Mouse (Mus musculus) thymus, postnatal 14 days (tissue): ENCODE results near the gene Pde10a.

Experiments
- DNase-seq: peaks from one replicate; pipeline ENCODE4 v3.0.0; 2021

The Pde10a gene

GRCm38 (mm10) chr17:8525225-8525721 lies at the start of gene Pde10a:
TSS of gene Pde10a (plus strand) at chr17:8525372.
- no peak for DNase-seq

DNA sequence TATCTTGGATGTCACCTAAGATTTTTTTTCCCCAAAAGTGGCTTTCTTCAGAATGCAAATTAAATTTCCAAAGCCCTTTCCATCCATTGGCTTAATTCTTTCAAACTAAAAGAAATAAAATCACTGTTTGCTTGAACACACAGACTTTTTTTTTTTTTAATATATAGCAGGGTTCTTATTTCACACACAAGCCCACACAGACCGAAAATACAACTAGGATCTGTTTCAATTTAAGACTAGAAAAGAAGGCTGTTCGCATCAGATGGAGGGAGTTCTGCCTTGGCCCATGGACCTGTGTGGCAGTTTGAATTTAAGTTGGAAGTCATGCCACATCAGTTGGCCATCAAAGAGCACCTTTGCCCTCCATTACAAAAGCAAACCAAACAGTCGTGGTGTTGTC lies 46.6 kb upstream of the Pde10a start:
- no peak for DNase-seq

DNA sequence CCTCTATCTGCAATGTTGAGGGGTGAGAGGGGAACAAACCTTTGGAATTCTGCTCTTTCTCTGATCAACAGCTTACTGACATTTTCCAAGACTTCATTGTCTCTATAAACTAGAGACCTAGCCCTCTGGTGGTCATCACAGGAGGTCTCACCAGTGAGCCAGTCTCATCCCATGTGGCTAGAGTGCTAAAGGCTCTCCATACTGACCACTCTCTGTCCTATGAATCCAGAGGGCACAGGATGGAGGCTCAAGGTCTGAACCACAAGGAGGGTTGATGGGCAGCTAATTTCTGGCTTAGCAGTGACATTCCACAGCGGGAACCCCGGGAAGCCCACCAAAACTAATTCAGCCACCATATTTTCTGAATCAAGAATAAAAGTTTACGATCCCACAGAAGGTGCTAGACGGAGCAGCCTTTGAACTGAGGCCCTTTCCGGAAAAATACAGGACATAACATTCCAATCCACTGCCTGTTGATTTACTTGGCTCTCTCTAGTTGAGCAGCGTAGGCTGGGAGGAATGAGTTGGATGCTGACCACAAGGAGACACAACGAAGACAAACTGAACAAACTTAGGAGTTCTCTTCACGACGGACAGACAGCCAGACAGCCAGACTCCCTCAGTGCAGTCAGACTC lies 45.6 kb upstream of the Pde10a start:
- no peak for DNase-seq

DNA sequence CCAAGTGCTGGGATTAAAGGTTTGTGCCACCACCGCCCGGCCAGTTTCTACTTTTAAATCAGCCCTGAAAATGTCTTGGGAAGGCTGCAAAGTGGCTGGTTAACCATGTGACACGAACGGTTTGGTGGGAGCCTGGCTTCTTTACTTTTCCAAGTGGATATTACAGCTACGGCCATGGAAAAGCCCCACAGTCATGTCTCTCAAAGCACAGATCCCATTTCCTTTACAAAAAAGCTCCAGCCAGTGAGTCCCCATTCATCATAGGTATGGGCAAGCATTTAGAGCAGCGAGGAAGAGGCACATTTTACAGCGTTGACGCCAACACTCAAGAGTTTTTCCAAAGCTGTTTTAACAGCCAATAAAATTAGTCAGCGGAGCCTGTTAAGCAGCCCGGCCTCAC lies 43.4 kb upstream of the Pde10a start:
- no peak for DNase-seq

- no peak for DNase-seq
These were observed 42.3 kb upstream of the Pde10a start for GRCm38 (mm10) chr17:8482876-8483275.

DNA sequence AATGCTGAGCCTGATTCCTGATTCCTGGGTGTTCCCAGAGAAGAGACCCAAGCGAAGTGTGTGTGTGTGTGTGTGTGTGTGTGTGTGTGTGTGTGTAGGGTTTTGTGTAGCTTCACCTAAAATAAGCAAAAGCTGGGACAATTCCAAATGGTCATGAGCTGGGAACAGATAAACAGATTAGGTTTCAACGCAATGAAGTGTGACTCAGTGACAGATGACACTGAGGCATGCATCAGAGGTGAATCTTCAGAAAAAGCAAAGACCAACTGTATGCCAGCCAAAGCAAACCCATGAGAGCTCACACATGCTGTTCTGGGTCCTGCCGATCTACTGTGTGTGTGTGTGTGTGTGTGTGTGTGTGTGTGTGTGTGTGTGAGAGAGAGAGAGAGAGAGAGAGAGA lies 40.9 kb upstream of the Pde10a start:
- no peak for DNase-seq

- DNase-seq = no peak
These were observed 40.0 kb upstream of the Pde10a start for GRCm38 (mm10) chr17:8485146-8485545.

- no peak for DNase-seq
These were observed 37.3 kb upstream of the Pde10a start for GRCm38 (mm10) chr17:8487824-8488223.

- no peak for DNase-seq
These were observed 34.2 kb upstream of the Pde10a start for GRCm38 (mm10) chr17:8490971-8491370.

DNA sequence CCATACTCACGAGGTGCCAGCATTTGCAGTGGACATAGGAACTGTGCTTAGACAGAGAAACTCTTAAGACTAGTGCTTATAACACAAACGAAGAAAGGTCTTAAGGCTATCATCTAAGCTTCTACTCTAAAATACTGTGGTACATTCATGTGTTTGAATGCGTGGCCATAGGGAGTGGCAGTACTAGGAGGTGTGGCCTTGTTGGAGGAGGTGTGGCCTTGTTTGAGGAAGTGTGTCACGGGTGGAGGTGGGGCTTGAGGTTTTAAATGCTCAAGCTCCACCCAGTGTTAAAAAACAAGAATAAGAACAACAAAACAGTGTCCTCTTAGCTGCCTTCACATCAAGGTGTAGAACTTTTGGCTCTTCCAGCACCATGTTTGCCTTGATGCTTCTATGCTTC lies 31.7 kb upstream of the Pde10a start:
- no peak for DNase-seq

DNA sequence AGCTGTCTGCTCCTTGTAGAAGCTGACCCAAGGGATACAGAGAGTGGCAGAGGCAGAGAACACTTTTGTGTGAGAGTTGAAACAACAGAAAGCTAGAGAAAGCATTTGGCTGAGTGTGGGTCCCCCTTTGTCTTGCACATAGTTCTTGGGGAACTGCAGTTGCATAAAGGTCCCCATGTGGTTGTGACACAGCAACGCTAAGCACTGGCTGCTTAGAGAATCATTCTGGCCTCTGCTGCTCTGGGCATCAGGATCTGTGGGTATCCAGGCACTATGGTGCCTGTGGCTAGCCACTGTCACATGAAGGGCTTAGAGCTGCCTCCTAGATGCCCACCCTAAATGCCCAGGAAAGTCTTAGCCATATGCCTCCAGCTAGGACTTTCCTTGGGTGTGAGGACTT lies 27.0 kb upstream of the Pde10a start:
- DNase-seq = no peak

DNA sequence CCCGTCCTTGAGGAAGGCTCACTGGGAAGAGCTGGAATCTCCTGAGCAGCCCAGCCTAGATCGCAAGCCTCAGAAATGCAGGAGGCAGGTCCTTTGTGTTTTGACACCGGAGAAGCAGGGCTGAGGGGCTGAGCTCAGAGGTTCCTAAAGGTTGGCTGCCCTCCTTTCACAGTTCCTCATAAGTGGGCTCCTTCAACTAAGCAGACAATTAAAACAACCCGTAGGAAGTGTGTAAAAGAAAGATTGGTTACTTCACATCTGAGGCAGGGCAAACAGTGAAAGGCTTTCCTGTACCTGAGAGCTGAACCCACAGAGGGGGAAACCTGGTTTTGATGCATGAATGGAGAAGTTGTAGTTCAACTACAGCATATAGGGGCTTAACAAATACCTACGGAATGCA lies 26.5 kb upstream of the Pde10a start:
- DNase-seq = no peak

DNA sequence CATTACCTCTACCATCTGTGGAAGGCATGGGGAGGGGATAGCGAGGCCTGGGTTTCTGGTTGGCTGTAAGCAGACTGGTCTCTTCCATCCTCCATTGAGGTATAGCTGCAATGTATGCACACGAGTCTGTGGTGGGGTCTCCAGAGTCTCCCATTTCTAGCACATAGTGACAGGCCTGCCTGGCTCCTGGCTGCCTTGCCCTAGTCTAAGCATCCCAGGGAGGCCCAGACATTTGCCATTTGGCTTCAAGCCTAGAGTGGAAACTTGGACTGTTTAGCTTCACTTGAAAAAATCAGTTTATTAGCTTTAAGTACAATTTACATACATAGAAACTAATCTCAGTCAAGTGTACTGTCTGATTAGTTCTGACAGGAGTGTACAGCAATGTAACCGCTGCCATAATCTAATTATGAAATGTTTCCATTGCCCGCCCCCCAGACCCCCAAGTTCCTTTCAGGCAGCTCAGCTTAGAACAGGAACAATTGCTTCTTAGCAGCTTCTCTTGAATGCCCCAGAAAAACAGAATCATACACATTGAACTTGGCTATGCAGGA lies 25.5 kb upstream of the Pde10a start:
- no peak for DNase-seq

- DNase-seq = no peak
These were observed 20.8 kb upstream of the Pde10a start for GRCm38 (mm10) chr17:8504381-8504780.

DNA sequence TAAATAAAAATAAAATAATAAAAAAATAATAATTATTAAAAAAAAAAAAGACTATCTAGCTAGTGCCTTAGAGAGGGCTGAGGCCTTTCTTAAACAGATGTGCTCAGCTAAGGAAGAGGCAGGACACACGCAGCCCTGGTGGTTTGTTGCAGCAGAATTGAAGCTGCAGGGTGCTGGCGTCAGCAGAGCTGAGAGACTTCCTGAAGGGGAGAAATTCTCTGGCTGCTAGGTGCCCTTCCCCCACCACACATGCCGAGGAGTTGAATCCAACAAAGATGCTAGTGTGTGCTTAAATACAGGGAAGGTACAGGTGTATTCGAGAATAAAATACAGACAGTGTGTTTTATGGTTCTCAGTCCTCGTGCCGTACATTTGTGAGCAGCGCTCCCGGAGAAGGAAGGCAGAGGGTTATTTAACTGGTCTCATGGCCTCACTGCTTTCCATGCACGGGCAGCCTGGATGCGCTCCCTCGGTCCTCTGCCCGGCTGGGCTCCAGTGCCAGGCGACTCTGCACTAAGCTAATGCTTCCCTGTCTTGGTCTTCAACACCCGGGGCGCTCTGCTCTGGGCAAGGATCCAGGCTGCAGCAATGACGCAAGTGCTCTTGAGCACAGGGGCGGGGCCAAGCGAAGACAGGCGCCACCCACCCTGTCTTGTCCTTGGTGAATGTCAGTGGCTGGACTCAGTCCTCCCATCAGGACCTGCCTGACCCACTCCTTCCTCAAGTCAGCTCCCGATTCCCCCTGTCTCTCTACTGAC lies 19.3 kb upstream of the Pde10a start:
- peak; percentile 83 for DNase-seq

- no peak for DNase-seq
These were observed 18.4 kb upstream of the Pde10a start for GRCm38 (mm10) chr17:8506726-8507125.

- no peak for DNase-seq
These were observed 17.5 kb upstream of the Pde10a start for GRCm38 (mm10) chr17:8507654-8508053.

GRCm38 (mm10) chr17:8508305-8509141 lies 16.6 kb upstream of the Pde10a start:
- peak; percentile 79 for DNase-seq

- no peak for DNase-seq
These were observed 9.2 kb upstream of the Pde10a start for GRCm38 (mm10) chr17:8516006-8516405.

DNA sequence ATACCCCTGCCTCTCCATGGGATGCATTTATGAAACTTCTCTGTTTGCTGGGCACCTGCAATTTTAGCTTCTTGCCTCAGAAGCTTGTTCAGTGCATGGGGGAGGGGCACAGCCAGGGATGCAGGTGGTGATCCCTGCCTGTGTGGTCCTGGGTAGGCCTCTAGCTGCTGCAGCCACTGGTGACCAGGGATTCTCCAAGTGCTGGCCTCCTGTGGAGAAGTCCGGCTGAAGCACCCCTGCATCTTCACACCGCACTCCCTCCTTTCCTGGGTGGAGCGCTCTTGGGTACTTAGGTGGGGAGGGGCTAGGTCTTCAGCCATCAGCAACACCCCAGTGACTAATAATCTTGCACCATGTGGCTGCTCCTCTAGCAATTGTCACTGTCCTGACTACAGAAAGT lies 1.2 kb upstream of the Pde10a start:
- DNase-seq = no peak

- DNase-seq = peak; percentile 51
These were observed 596 bp upstream of the Pde10a start for GRCm38 (mm10) chr17:8524387-8525165.

GRCm38 (mm10) chr17:8525971-8526740 lies 984 bp downstream of the Pde10a start:
- peak; percentile 47 for DNase-seq
